Mouse (Mus musculus): ENCODE results near the gene Lyve1.

GRCm38 (mm10) chr7:110854927-110855546 lies 8.0 kb downstream of the Lyve1 start:
- TF ChIP-seq CTCF (IDR thresholded peaks at IDR 0.05) (no peak), EP300 (IDR thresholded peaks at IDR 0.05) (no peak)
